Mouse (Mus musculus) hematopoietic stem cell, adult 5-6 weeks (primary cell): Measurements from ENCODE around the gene Ube2e2. TPM values are rescaled to one million over a fixed set of nuclear protein-coding genes. Genes with fewer than 3 reads are reported as not detected.

Source experiments
- ATAC-seq, 2 experiments: fragments of 125-278 bp in 1 of 2; replicated peaks in 1 of 2; 2 replicates each; pipeline ENCODE4 v1.8.0; 2016 to 2017; ENCODE audit warnings: inconsistent platforms in 2 of 2, mild to moderate bottlenecking in 2 of 2, moderate number of reproducible peaks in 2 of 2, low read depth in 1 of 2, moderate TSS enrichment in 1 of 2; ENCODE audit not compliant: low FRiP score in 2 of 2, poor library complexity in 2 of 2, severe bottlenecking in 2 of 2, insufficient read depth in 1 of 2, low TSS enrichment in 1 of 2
- total RNA-seq: library from RNA; stranded (forward); fragments of 172-1452, 232-1000 nt; gene quantifications from 2 replicates; pipeline ENCODE4 v1.2.3, GENCODE M21; 2017

The Ube2e2 gene
- total RNA-seq, 1 experiment from 2014 or later = 15.0 TPM

DNA sequence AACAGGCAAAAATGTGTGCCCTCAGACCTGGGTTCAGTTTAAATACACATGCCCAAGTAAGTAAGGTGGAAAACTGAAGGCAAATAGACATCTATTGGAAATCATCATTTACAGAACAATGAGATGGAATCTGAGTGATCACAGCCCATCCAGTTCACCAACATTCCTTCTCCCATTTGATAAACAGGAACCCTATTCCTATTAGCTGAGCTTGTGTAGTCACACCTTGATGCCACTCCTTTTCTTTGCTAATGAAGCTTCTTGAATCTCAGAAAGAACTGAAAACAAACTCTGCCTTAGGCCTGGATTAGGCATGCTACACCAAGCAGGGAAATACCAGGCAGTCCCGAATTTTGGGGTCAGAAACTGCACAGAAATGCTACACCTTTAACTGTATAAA is 227.8 kb downstream of the Ube2e2 start:
- ATAC-seq = no peak

DNA sequence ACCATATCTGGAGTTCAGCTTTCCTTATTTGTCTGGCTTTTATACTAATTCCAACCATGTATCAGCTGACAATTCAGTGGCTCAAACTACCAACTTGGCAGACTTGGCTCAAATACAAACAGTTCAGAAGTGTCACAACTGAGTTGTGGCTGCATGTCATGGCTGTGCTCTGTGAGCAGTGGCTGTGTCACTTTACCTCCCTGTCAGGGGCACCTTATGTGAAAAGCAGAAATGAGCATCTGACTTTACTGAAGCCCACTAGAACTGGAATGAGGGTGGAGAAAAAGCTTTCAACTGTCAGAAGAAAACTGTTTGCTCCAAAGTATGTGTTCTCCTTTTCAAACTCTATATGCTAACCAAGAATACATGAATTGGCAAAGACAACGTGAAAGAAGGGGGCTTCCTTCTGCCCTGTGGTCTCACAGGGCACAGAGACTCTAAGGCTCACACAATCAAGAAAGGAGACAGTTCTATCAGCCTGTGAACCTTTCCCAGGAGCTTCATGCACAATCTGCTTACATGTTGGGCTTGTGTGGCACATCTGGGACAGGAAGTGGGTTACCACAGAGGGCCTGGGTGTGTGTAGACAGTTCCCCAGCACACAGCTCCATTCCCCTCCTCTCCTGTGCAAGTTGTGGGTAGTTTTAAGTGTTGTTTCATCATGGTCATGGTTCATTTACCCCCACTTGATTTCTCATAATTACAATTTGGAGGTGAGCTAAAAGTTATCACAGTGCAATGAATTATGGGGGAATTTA is 228.6 kb downstream of the Ube2e2 start:
- peak; percentile 98 to 99 for ATAC-seq

GRCm38 (mm10) chr14:18663666-18664065 is 230.4 kb downstream of the Ube2e2 start:
- no peak for ATAC-seq

GRCm38 (mm10) chr14:18657777-18658753 is 236.0 kb downstream of the Ube2e2 start:
- ATAC-seq = no peak

DNA sequence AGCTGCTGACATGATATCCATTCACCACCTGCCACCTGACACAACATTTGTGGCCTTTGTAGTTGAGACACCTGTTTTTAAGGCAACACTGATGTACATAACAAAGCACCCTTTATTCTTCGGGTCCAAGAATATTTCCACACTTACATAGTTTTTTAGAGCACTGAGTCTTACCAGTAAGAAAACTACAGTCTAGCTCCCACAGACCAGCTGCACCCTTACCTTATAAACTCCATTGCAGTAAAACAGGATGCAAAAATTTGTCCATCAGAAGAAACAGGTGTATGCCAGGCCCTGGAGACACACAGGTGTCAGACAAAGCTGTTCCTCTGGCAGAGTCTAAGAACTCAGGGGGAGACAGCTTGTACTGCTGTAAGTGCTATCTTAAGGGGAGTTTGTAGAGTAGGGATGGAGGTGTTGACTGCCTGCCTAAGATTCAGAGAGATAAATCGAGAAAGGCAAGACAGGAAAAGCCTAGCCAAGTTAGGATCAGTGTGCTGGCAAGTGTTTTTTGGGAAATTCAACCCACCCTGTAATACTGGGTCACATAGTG is 244.9 kb downstream of the Ube2e2 start:
- no peak for ATAC-seq

- no peak for ATAC-seq
Observed at GRCm38 (mm10) chr14:18641656-18642055, 252.4 kb downstream of the Ube2e2 start.

DNA sequence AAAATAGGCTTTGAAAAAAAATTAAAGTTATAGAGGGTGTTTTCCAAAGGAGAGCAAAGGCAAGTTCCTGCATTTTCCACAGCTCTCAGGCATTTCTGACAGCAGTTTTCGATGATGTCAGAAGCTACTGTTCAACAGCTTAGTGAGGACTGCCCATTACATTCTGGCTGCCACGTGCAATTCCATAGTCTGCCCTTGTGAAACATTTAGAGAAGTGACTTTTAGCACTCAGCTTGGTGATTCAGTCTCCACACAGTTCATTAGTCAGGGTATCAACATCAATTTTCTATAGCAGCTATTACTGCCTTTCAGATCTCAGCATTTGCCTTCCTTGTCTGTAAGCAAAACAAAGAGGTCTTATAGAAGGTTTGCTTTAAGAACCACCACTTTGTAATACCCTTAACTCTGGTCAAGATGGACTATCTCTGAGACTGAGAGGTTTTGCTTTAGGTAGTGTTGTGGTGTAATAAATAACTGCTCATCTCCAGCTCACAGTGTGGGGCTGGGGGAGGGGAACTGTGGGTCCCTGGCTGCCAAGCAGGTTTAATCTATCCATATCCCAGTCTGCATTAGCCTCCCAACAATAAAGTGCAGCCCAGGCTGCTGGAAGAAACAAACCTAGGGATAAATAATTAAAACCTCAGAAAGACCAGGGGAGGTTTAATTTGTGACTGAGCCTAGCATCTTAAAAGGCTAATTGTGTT is 255.2 kb downstream of the Ube2e2 start:
- ATAC-seq = no peak

GRCm38 (mm10) chr14:18637739-18638138 is 256.3 kb downstream of the Ube2e2 start:
- ATAC-seq = no peak

- ATAC-seq = no peak
Observed at GRCm38 (mm10) chr14:18628170-18628569, 265.9 kb downstream of the Ube2e2 start.

DNA sequence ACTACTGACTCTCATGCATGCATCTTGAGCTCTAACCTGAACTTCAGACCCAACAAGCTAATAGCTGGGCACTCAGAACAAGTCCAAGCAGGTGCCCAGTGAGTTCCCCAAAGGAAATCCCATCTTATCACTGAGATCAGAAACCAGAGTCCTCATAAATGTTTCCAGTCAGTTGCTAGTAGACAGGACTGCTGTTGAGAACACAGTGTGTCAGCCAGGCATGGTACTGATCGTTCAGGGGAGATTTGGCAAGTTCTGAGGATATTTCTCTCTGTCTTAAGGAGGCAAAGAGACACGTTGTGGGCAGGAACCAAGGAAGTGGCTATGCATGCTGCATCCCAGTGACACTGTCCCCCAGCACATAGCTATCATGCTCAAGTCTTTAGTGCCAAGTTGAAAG is 275.5 kb downstream of the Ube2e2 start:
- no peak for ATAC-seq

- ATAC-seq = no peak
Observed at GRCm38 (mm10) chr14:18601927-18602326, 292.1 kb downstream of the Ube2e2 start.

DNA sequence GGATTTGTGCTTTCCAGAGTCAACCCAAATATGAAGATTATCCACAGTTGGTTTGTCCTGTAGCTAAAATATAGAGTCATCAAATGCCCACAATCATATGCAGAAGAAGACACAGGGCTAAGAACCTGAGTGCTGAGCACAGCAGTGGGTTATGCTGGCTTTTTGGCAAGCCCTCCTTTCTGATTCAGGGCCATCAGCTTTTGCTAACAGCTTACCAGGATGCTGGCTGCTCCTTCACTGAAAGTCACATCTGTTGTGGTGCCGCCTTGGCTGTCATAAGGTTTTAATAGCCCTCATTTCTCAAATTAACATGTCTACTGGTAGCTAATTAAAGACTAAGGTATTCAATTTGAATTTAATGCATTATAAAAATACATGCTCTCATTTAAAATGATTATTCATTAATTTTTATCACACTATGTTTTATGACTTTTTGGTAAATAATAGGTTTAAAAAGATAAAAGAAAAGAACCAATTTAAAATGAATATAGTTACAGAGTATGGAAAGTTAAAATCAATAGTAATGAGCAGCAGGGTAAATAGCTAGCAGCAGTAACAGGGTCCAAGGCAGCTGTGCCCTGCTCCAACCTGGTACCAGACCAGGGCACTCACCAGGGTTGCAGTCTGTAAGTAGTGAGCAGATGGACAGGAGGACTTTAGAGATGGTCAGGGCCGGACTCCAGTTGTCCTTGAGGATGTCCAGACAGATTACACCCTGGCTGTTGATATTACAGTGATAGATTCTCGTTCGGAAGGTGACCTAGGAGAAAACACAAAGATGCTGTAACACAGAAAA is 307.6 kb downstream of the Ube2e2 start:
- ATAC-seq = no peak

- ATAC-seq = no peak
Observed at GRCm38 (mm10) chr14:18581735-18582134, 312.3 kb downstream of the Ube2e2 start.

- no peak for ATAC-seq
Observed at GRCm38 (mm10) chr14:18574756-18575155, 319.3 kb downstream of the Ube2e2 start.

- ATAC-seq = no peak
Observed at GRCm38 (mm10) chr14:18574130-18574721, 319.8 kb downstream of the Ube2e2 start.

DNA sequence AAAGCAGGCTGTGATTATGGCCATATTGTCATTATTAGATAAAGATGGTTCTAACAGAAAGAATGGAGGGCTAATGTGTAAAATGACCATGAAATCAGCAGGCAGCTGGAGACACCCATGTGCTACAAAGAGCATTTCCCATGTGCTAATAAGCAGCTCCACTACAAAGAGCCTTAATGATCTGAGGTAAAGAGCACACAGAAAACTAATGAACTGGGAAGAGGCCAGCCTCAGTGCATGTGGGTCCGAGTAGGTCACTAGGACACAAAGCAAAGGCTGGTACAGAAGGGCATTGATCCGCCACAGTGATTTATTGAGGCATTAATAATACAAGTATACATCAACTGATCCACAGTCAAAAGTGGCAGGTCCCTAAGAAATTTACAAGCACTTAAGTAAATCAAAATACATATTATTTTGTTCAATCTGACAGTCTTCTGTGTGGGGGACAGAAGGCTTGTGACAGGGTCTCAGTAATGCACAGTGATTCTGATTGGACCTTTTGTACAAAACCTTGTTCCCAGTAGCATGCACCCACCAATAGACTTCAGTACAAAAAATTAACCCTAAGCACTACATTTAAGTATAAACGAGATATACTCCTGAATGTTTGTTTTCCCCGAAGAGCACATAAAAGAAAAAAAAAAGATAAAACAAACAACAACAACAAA is 320.6 kb downstream of the Ube2e2 start:
- ATAC-seq = no peak
